ENCODE assay signal across 20 mouse cellular contexts in the genomic region with DNA sequence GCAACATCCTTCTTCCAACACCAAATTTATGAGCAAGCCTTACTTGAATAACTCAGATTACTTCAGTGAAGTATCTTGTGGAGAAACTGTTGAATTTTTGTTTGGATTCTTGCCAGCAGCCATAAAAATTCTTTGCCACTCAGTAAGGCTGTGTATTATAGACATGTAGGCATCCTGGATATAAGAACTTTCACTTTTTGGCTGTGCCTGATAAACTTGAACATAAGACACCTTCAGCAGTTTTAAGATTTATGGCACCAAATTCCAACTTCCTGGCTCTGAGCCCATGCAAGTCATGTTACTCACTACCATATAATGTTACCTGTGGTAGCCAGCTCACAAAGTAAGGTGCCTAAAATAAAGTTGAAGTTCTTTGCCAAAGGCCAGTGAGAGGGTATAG.
DNase-seq lines count a peak whose midpoint lies in the region; ATAC-seq and TF ChIP-seq lines count a peak whose summit lies in the region.
"Had no signal": no experiment of that assay in that cellular context is flagged by ENCODE, and none has a peak within 500 bp of the region (broad histone marks: within the 10 kb centered on the region; RNA-seq: fewer than 3 reads in every experiment).

No protein-coding gene starts in this region.

- H3K4me1 ChIP-seq in embryonic facial prominence, embryonic 12.5 days: no peaks in the 10 kb centered on the region; the same call in 1 of the 2 replicates
- no peaks in the 10 kb centered on the region for H3K4me1 ChIP-seq in embryonic facial prominence, embryonic 10.5 days
- peaks cover 16% of the 10 kb centered on the region for H3K4me1 ChIP-seq in lung, embryonic 16.5 days (replicated peaks; ENCODE audit: control insufficient read depth, insufficient read depth, low read length)
- H3K4me1 ChIP-seq in lung, postnatal 0 days (ENCODE audit: insufficient read depth, low read depth, low read length): peaks cover 5% of the 10 kb centered on the region
- H3K4me1 ChIP-seq in intestine, postnatal 0 days (replicated peaks; ENCODE audit: control insufficient read depth, insufficient read depth, low read length): 0 out of 2 replicates have a peak, but pooled peaks cover 4% of the 10 kb centered on the region
- H3K4me1 ChIP-seq in heart, embryonic 11.5 days (ENCODE audit: control insufficient read depth, insufficient read depth, low read length): no peaks in the 10 kb centered on the region
- H3K4me1 ChIP-seq: forebrain, embryonic 12.5 days; hindbrain, embryonic 15.5 days; liver, embryonic 13.5 days; midbrain, embryonic 12.5 days had no signal

- no peaks in the 10 kb centered on the region for H3K27me3 ChIP-seq in embryonic facial prominence, embryonic 12.5 days
- no peaks in the 10 kb centered on the region; the same call in 1 of the 2 replicates for H3K27me3 ChIP-seq in embryonic facial prominence, embryonic 10.5 days (replicated peaks; ENCODE audit: low read depth, poor library complexity, severe bottlenecking)
- no peaks in the 10 kb centered on the region for H3K27me3 ChIP-seq in lung, embryonic 16.5 days (ENCODE audit: control insufficient read depth, insufficient read depth, low read depth, low read length)
- H3K27me3 ChIP-seq in lung, postnatal 0 days (replicated peaks; ENCODE audit: insufficient read depth, low read length): no peaks in the 10 kb centered on the region
- no peaks in the 10 kb centered on the region for H3K27me3 ChIP-seq in intestine, postnatal 0 days (replicated peaks; ENCODE audit: control insufficient read depth, insufficient read depth, low read length)
- H3K27me3 ChIP-seq in heart, embryonic 11.5 days (ENCODE audit: control insufficient read depth, insufficient read depth, low read length): no peaks in the 10 kb centered on the region
- H3K27me3 ChIP-seq: hindbrain, embryonic 15.5 days; liver, embryonic 13.5 days had no signal

- no peak overlapping the region for H3K4me2 ChIP-seq in embryonic facial prominence, embryonic 12.5 days (replicated peaks)
- no peak overlapping the region for H3K4me2 ChIP-seq in lung, embryonic 16.5 days (ENCODE audit: low read depth, low read length)
- no peak overlapping the region for H3K4me2 ChIP-seq in lung, postnatal 0 days (replicated peaks; ENCODE audit: low read depth, low read length)
- H3K4me2 ChIP-seq in intestine, postnatal 0 days (replicated peaks; ENCODE audit: low read depth): no peak overlapping the region
- no peak overlapping the region for H3K4me2 ChIP-seq in heart, embryonic 11.5 days
- H3K4me2 ChIP-seq: forebrain, embryonic 12.5 days; hindbrain, embryonic 15.5 days; liver, embryonic 13.5 days; midbrain, embryonic 12.5 days had no signal

- H3K27ac ChIP-seq in embryonic facial prominence, embryonic 12.5 days: peak overlapping the region; percentile 57; the same call in 1 of the 2 replicates
- H3K27ac ChIP-seq in embryonic facial prominence, embryonic 10.5 days (replicated peaks): no peak overlapping the region
- peak overlapping the region; percentile 22; the same call in 1 of the 2 replicates for H3K27ac ChIP-seq in lung, embryonic 16.5 days (ENCODE audit: low read length)
- no peak overlapping the region for H3K27ac ChIP-seq in lung, postnatal 0 days (ENCODE audit: low read length)
- no peak overlapping the region for H3K27ac ChIP-seq in intestine, postnatal 0 days (ENCODE audit: low read depth, low read length)
- H3K27ac ChIP-seq in heart, embryonic 11.5 days (ENCODE audit: low read depth, low read length): no peak overlapping the region
- H3K27ac ChIP-seq: forebrain, embryonic 12.5 days; hindbrain, embryonic 15.5 days; liver, embryonic 13.5 days; midbrain, embryonic 12.5 days had no signal

- ATAC-seq in embryonic facial prominence, embryonic 12.5 days (ENCODE audit: insufficient number of reproducible peaks, insufficient read depth, low FRiP score, low TSS enrichment): no peak
- ATAC-seq in lung, embryonic 16.5 days (ENCODE audit: low read depth): no peak
- ATAC-seq in lung, postnatal 0 days: no peak
- peak; percentile 56 for ATAC-seq in intestine, postnatal 0 days
- ATAC-seq in heart, embryonic 11.5 days (replicated peaks; ENCODE audit: insufficient number of reproducible peaks, low FRiP score, low TSS enrichment): no peak

- H3K9ac ChIP-seq in embryonic facial prominence, embryonic 12.5 days: no peak overlapping the region
- H3K9ac ChIP-seq in lung, embryonic 16.5 days (ENCODE audit: low read length): no peak overlapping the region
- no peak overlapping the region for H3K9ac ChIP-seq in lung, postnatal 0 days (replicated peaks; ENCODE audit: low read depth)
- no peak overlapping the region for H3K9ac ChIP-seq in intestine, postnatal 0 days (ENCODE audit: low read depth, low read length)
- no peak overlapping the region for H3K9ac ChIP-seq in heart, embryonic 11.5 days (ENCODE audit: low read depth, low read length)
- H3K9ac ChIP-seq: forebrain, embryonic 12.5 days; hindbrain, embryonic 15.5 days; liver, embryonic 13.5 days; midbrain, embryonic 12.5 days had no signal

- H3K36me3 ChIP-seq in embryonic facial prominence, embryonic 12.5 days: no peaks in the 10 kb centered on the region
- no peaks in the 10 kb centered on the region for H3K36me3 ChIP-seq in embryonic facial prominence, embryonic 10.5 days (replicated peaks)
- H3K36me3 ChIP-seq in lung, embryonic 16.5 days (ENCODE audit: control insufficient read depth, insufficient read depth, low read length): no peaks in the 10 kb centered on the region
- no peaks in the 10 kb centered on the region for H3K36me3 ChIP-seq in lung, postnatal 0 days (ENCODE audit: insufficient read depth, low read length)
- H3K36me3 ChIP-seq in intestine, postnatal 0 days (ENCODE audit: control insufficient read depth, insufficient read depth): no peaks in the 10 kb centered on the region
- H3K36me3 ChIP-seq in heart, embryonic 11.5 days (ENCODE audit: control insufficient read depth, insufficient read depth, low read length): no peaks in the 10 kb centered on the region
- H3K36me3 ChIP-seq: forebrain, embryonic 12.5 days; hindbrain, embryonic 15.5 days; liver, embryonic 13.5 days; midbrain, embryonic 12.5 days had no signal

- no peak for TF ChIP-seq EP300 in lung, postnatal 0 days (IDR thresholded peaks at IDR 0.05)

- no peak for DNase-seq in embryonic facial prominence, embryonic 10.5 days (ENCODE audit: low spot score)
- DNase-seq in lung, postnatal 0 days (ENCODE audit: low spot score): no peak
- no peak for DNase-seq in gastrocnemius, postnatal 10 days
- DNase-seq: adrenal gland, postnatal 25 days; cerebellum, adult 8-10 months; kidney, adult 11 months; layer of hippocampus, adult 9-11 months; left cerebral cortex, postnatal 4 days; liver, embryonic 13.5 days; lung, postnatal 14 days; right cerebral cortex, postnatal 14 days; thymus, postnatal 25 days had no signal

- H3K9me3 ChIP-seq in embryonic facial prominence, embryonic 12.5 days: peaks cover 4% of the 10 kb centered on the region; the same call in 1 of the 2 replicates
- H3K9me3 ChIP-seq in embryonic facial prominence, embryonic 10.5 days: peaks cover 8% of the 10 kb centered on the region
- no peaks in the 10 kb centered on the region; the same call in 1 of the 2 replicates for H3K9me3 ChIP-seq in lung, embryonic 16.5 days (ENCODE audit: control insufficient read depth, low read length)
- no peaks in the 10 kb centered on the region; the same call in 1 of the 2 replicates for H3K9me3 ChIP-seq in lung, postnatal 0 days (ENCODE audit: low read length)
- H3K9me3 ChIP-seq in intestine, postnatal 0 days (ENCODE audit: control insufficient read depth): peaks cover 3% of the 10 kb centered on the region; the same call in 1 of the 2 replicates
- no peaks in the 10 kb centered on the region; the same call in 1 of the 2 replicates for H3K9me3 ChIP-seq in heart, embryonic 11.5 days (replicated peaks; ENCODE audit: control insufficient read depth, low read length)
- H3K9me3 ChIP-seq: hindbrain, embryonic 15.5 days; liver, embryonic 13.5 days had no signal

- no peak for TF ChIP-seq CTCF in lung, postnatal 0 days (IDR thresholded peaks at IDR 0.05)
- no peak for TF ChIP-seq CTCF in intestine, postnatal 0 days (IDR thresholded peaks at IDR 0.05; ENCODE audit: low read depth)

- no peak overlapping the region for H3K4me3 ChIP-seq in embryonic facial prominence, embryonic 12.5 days
- no peak overlapping the region for H3K4me3 ChIP-seq in embryonic facial prominence, embryonic 10.5 days
- H3K4me3 ChIP-seq in lung, embryonic 16.5 days (ENCODE audit: low read length): no peak overlapping the region
- no peak overlapping the region for H3K4me3 ChIP-seq in lung, postnatal 0 days (ENCODE audit: low read depth, low read length)
- no peak overlapping the region for H3K4me3 ChIP-seq in intestine, postnatal 0 days (ENCODE audit: low read depth, low read length)
- no peak overlapping the region for H3K4me3 ChIP-seq in heart, embryonic 11.5 days (ENCODE audit: low read depth, low read length)
- H3K4me3 ChIP-seq: erythroblast, embryonic 14.5 days; forebrain, embryonic 12.5 days; hindbrain, embryonic 15.5 days; liver, embryonic 13.5 days; midbrain, embryonic 12.5 days had no signal

Comparison
In these comparisons a context has a peak if more than half of its experiments do, and no peak if none do; other contexts are left out.
1. H3K27ac ChIP-seq: peak in embryonic facial prominence, embryonic 12.5 days (single experiment) and lung, embryonic 16.5 days (single experiment); none in embryonic facial prominence, embryonic 10.5 days (single experiment), lung, postnatal 0 days (single experiment), intestine, postnatal 0 days (single experiment) and heart, embryonic 11.5 days (single experiment).